Comparison of ENCODE assay signal across 7 mouse cellular contexts in genomic region chr1:74283686-74284463, GRCm38 (mm10). TPM values are rescaled to one million over a fixed set of nuclear protein-coding genes. Genes with fewer than 3 reads are reported as not detected.
DNase-seq lines count a peak whose midpoint lies in the region; ATAC-seq and TF ChIP-seq lines count a peak whose summit lies in the region.

No protein-coding gene starts in this region.

- DNase-seq in adrenal gland, adult (ENCODE audit: inconsistent age in 2 of 2, low spot score in 1 of 2) = peak; percentile 79 to 87
- DNase-seq in heart, postnatal 4 days = peak; percentile 70
- DNase-seq in layer of hippocampus, adult 9-11 months = peak; percentile 69
- peak; percentile 73 to 74 for DNase-seq in lung, postnatal 4 days
- DNase-seq in skeletal muscle tissue, adult 2 months (ENCODE audit: low read depth, low spot score) = peak; percentile 47

- H3K9me3 ChIP-seq in ES-Bruce4 (replicated peaks; ENCODE audit: control insufficient read depth, insufficient read depth, low read length, poor library complexity, severe bottlenecking) = no peaks in the 10 kb centered on the region
- H3K9me3 ChIP-seq in embryonic facial prominence, embryonic 13.5 days = no peaks in the 10 kb centered on the region

- no peak for TF ChIP-seq POLR2A in ES-Bruce4 (IDR thresholded peaks at IDR 0.05; ENCODE audit: insufficient read depth, low read length)

- no peak overlapping the region for H3K27ac ChIP-seq in ES-Bruce4 (ENCODE audit: insufficient read depth, low read length)
- H3K27ac ChIP-seq in embryonic facial prominence, embryonic 13.5 days = peak overlapping the region; percentile 82

- 0 out of 2 replicates have a peak, but pooled peaks have one; percentile 13 for TF ChIP-seq EP300 in ES-Bruce4 (IDR thresholded peaks at IDR 0.05; ENCODE audit: insufficient read depth, low read depth, low read length)

- H3K4me2 ChIP-seq in embryonic facial prominence, embryonic 13.5 days = peak overlapping the region; percentile 89

- peak overlapping the region; percentile 66 for H3K9ac ChIP-seq in ES-Bruce4 (ENCODE audit: low read depth, poor library complexity, severe bottlenecking)
- peak overlapping the region; percentile 90 for H3K9ac ChIP-seq in embryonic facial prominence, embryonic 13.5 days

- 13% methylated on average over 15 of the region's 15 CpGs for WGBS in embryonic facial prominence, embryonic 13.5 days

- H3K4me3 ChIP-seq in ES-Bruce4 (ENCODE audit: low read depth, low read length) = peak overlapping the region; percentile 78
- H3K4me3 ChIP-seq in embryonic facial prominence, embryonic 13.5 days = peak overlapping the region; percentile 80

- peaks cover 9% of the 10 kb centered on the region; the same call in 1 of the 2 replicates for H3K36me3 ChIP-seq in ES-Bruce4 (ENCODE audit: control insufficient read depth, insufficient read depth, low read length, poor library complexity, severe bottlenecking)
- peaks cover 58% of the 10 kb centered on the region for H3K36me3 ChIP-seq in embryonic facial prominence, embryonic 13.5 days

- no peak for TF ChIP-seq CTCF in ES-Bruce4 (IDR thresholded peaks at IDR 0.05; ENCODE audit: low read depth, low read length)

- H3K27me3 ChIP-seq in ES-Bruce4 (ENCODE audit: control insufficient read depth, insufficient read depth, low read length, poor library complexity, severe bottlenecking) = no peaks in the 10 kb centered on the region
- H3K27me3 ChIP-seq in embryonic facial prominence, embryonic 13.5 days = no peaks in the 10 kb centered on the region

- ATAC-seq in embryonic facial prominence, embryonic 13.5 days (ENCODE audit: insufficient number of reproducible peaks, insufficient read depth, low FRiP score, low TSS enrichment, low read depth) = peak; percentile 44

- no peaks in the 10 kb centered on the region for H3K4me1 ChIP-seq in ES-Bruce4 (ENCODE audit: control insufficient read depth, insufficient read depth, low read length)
- peaks cover 27% of the 10 kb centered on the region for H3K4me1 ChIP-seq in embryonic facial prominence, embryonic 13.5 days

RNA-seq across cellular contexts. Expression of gene Aamp, which starts 0.7 kb away (rescaled TPM):
- polyA plus RNA-seq in ES-Bruce4 (2011; ENCODE audit: insufficient read depth, insufficient read length, low read depth, missing spikeins) = 96.3 and 103 TPM in 2 replicates
- 224 and 225 TPM in 2 replicates for polyA plus RNA-seq in embryonic facial prominence, embryonic 13.5 days (2015; fragmentation: Nextera tagmentation; extraction: Ambion mirVana)
- total RNA-seq in heart, postnatal 4 days (2021) = 100 to 1,000 TPM; 103 to 105 TPM

RNA-seq across cellular contexts. Expression of gene Pnkd, which starts 0.9 kb away (rescaled TPM):
- polyA plus RNA-seq in ES-Bruce4 (2011; ENCODE audit: insufficient read depth, insufficient read length, low read depth, missing spikeins) = 40.9 and 43.6 TPM in 2 replicates
- polyA plus RNA-seq in embryonic facial prominence, embryonic 13.5 days (2015; fragmentation: Nextera tagmentation; extraction: Ambion mirVana) = 95.1 and 112 TPM in 2 replicates
- 100 to 1,000 TPM; 198 to 211 TPM for total RNA-seq in heart, postnatal 4 days (2021)

RNA-seq across cellular contexts. Expression of gene Gpbar1, which starts 5.5 kb away (rescaled TPM):
- not detected in 2 replicates for polyA plus RNA-seq in ES-Bruce4 (2011; ENCODE audit: insufficient read depth, insufficient read length, low read depth, missing spikeins)
- polyA plus RNA-seq in embryonic facial prominence, embryonic 13.5 days (2015; fragmentation: Nextera tagmentation; extraction: Ambion mirVana) = 0.20 and 0.33 TPM in 2 replicates
- not detected for total RNA-seq in heart, postnatal 4 days (2021)

RNA-seq across cellular contexts. Expression of gene Tmbim1, which starts 21.5 kb away (rescaled TPM):
- polyA plus RNA-seq in ES-Bruce4 (2011; ENCODE audit: insufficient read depth, insufficient read length, low read depth, missing spikeins) = 58.8 and 62.2 TPM in 2 replicates
- 28.4 and 29.4 TPM in 2 replicates for polyA plus RNA-seq in embryonic facial prominence, embryonic 13.5 days (2015; fragmentation: Nextera tagmentation; extraction: Ambion mirVana)
- total RNA-seq in heart, postnatal 4 days (2021) = 10 to 100 TPM; 43.4 to 44.3 TPM

RNA-seq across cellular contexts. Expression of gene Arpc2, which starts 48.0 kb away (rescaled TPM):
- 282 and 284 TPM in 2 replicates for polyA plus RNA-seq in ES-Bruce4 (2011; ENCODE audit: insufficient read depth, insufficient read length, low read depth, missing spikeins)
- 400 and 419 TPM in 2 replicates for polyA plus RNA-seq in embryonic facial prominence, embryonic 13.5 days (2015; fragmentation: Nextera tagmentation; extraction: Ambion mirVana)
- total RNA-seq in heart, postnatal 4 days (2021) = 100 to 1,000 TPM; 246 to 249 TPM
